Mouse (Mus musculus) adrenal gland (tissue): ENCODE results near the gene Rp9.

Experiments used
- intact Hi-C: fragments of 180-260 bp; cut with DNase I; formaldehyde crosslinking; loops from one replicate; pipeline ENCODE4 v1.15.1; 2025

The Rp9 gene

DNA sequence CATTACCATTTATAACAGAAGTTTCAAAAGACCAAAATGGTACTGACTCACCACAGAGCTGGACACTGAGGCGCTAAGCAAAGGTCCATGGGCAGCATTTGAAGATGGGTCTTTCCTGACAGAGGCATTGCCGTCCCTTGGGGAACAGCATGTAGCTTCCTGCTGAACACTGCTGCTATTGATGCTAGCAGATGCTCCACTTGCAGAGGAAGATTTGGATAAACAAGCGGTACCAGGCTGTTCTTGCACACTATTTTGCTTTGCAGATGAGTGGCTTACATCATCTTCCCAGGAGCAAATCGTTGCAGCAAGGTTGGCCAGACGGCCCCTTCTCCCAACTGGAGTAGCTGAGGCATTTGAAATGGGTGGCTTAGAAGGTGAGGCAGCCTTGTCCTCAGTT, 93.5 kb downstream of the Rp9 start:
- intact Hi-C loops, result no loop called here

DNA sequence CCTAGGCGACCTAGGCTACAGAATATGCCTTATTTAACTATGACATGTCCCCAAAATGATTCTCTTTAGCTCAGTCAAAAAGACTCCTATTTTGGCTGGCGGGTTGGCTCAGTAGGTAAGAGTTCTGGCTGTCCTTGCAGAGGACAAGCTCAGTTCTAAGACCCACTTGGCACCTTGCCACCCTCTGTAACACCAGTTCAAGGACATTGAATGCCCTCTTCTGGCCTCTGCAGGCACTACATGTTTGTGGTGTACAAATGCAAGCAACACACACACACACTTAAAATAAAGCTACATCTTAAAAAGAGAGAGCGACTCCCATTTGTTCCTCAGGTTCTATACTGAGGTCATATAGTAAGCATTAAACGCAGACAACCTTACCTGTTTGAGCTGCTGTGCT, 96.8 kb downstream of the Rp9 start:
- intact Hi-C loops, result no loop called here

- intact Hi-C loops, result no loop called here
Measured at GRCm38 (mm10) chr9:22368030-22368429, 101.5 kb downstream of the Rp9 start.

DNA sequence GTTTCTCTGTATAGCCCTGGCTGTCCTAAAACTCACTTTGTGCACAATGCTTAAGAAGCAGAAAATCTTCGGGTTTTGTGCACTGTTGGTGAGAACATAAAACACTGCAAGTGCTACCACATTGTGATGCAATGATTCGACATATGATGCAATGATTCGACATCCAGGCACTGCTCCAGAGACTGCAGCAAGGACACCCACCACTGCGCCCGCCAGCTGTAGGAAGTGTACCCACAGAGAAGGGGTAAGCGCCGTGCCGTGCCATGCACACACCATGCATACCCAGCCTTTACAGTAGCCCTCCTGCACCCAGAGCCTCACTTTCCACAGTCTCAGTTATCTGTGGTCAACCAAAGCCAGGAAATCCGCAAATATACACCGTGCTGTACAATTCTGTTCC, 102.9 kb downstream of the Rp9 start:
- intact Hi-C loops, result no loop called here

GRCm38 (mm10) chr9:22366221-22366620, 103.3 kb downstream of the Rp9 start:
- intact Hi-C loops, result no loop called here
